Mouse (Mus musculus): ENCODE measurements at regions not wholly inside any gene's neighbourhood (a gene's known extent, or its start where the extent isn't known, plus 50 kb on each side); places are given as distances from the start of the nearest gene placed in this dataset.
A peak's percentile ranks its signal among the peaks of the same experiment; 100 is the strongest.

- Histone ChIP-seq H3K36me3 (ENCODE audit: control insufficient read depth, insufficient read depth, low read length) (no peaks in the 10 kb centered on the region), H3K4me2 (ENCODE audit: low read length) (no peak overlapping the region), H3K9ac (ENCODE audit: low read depth, low read length) (no peak overlapping the region), H3K27ac (ENCODE audit: low read length) (no peak overlapping the region), H3K9me3 (replicated peaks; ENCODE audit: control insufficient read depth, low read length, poor library complexity, severe bottlenecking) (no peaks in the 10 kb centered on the region), H3K4me3 (ENCODE audit: low read depth, low read length) (no peak overlapping the region), H3K4me1 (ENCODE audit: control insufficient read depth, insufficient read depth, low read length) (no peaks in the 10 kb centered on the region), H3K27me3 (ENCODE audit: control insufficient read depth, insufficient read depth, low read depth, low read length) (no peaks in the 10 kb centered on the region)
- ATAC-seq, result no peak
- 33% methylated on average over 5 of the region's 5 CpGs for WGBS
Observed at GRCm38 (mm10) chr6:133904501-133904900, 50.9 kb upstream of the Kap start.

- Histone ChIP-seq H3K9me3 (replicated peaks; ENCODE audit: control insufficient read depth, low read length, poor library complexity, severe bottlenecking) (no peaks in the 10 kb centered on the region), H3K27ac (ENCODE audit: low read length) (no peak overlapping the region), H3K4me2 (ENCODE audit: low read length) (no peak overlapping the region), H3K4me1 (ENCODE audit: control insufficient read depth, insufficient read depth, low read length) (no peaks in the 10 kb centered on the region), H3K27me3 (ENCODE audit: control insufficient read depth, insufficient read depth, low read depth, low read length) (no peaks in the 10 kb centered on the region), H3K9ac (ENCODE audit: low read depth, low read length) (no peak overlapping the region), H3K36me3 (ENCODE audit: control insufficient read depth, insufficient read depth, low read length) (no peaks in the 10 kb centered on the region), H3K4me3 (ENCODE audit: low read depth, low read length) (no peak overlapping the region)
- no peak for ATAC-seq
- 85% methylated on average over 7 of the region's 7 CpGs for WGBS
Observed at GRCm38 (mm10) chr6:133934667-133935066, 81.1 kb upstream of the Kap start.

DNA sequence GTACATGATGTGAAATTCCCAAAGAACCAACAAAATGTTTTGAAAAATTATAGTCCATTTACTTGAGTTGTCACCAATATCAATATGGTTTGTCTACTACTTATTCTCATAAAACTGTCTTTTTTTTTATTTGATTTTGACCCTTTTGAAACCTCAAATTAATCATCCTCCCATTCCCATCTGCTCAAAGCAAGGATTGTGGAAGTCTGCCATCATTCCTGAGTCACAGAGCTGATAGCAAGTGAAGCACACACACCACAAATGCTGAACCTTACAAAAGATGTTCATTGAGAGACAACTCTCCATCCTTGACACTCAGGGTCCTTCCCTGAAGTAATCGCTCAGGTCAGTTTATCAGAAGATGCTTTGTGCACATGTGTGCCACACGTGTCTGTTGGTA is 82.1 kb upstream of the Kap start:
- Histone ChIP-seq H3K36me3 (ENCODE audit: control insufficient read depth, insufficient read depth, low read length) (no peaks in the 10 kb centered on the region), H3K27ac (ENCODE audit: low read length) (no peak overlapping the region), H3K27me3 (ENCODE audit: control insufficient read depth, insufficient read depth, low read depth, low read length) (no peaks in the 10 kb centered on the region), H3K4me2 (ENCODE audit: low read length) (no peak overlapping the region), H3K4me3 (ENCODE audit: low read depth, low read length) (no peak overlapping the region), H3K9me3 (replicated peaks; ENCODE audit: control insufficient read depth, low read length, poor library complexity, severe bottlenecking) (no peaks in the 10 kb centered on the region), H3K4me1 (ENCODE audit: control insufficient read depth, insufficient read depth, low read length) (no peaks in the 10 kb centered on the region), H3K9ac (ENCODE audit: low read depth, low read length) (no peak overlapping the region)
- no peak for ATAC-seq
- WGBS, result 94% methylated on average over 2 of the region's 2 CpGs

GRCm38 (mm10) chr6:133959902-133960634 is 75.4 kb upstream of the Etv6 start:
- peak; percentile 56; the same call in 1 of the 2 replicates for ATAC-seq
- no peak overlapping the region for H3K9ac ChIP-seq (ENCODE audit: low read depth, low read length)
- WGBS, result 83% methylated on average over 11 of the region's 11 CpGs

DNA sequence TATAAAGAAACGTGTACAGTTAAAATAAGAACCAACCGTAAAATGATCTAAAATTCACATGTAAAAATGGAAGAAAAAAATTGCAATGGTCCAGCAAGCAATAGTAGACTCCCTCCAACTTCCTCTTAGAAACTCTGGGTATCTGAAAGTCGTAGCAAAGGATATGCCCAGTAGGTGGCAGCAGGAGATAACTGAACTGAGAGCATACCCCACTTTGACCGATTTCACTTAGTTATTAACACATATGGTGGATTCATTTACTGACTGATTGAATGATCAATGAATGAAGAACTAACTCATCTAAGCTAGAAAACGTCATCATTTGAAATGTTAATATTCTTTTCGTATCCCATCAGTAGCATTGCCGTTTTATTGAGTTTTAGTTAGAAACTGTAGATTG is 74.8 kb upstream of the Etv6 start:
- Histone ChIP-seq H3K36me3 (ENCODE audit: control insufficient read depth, insufficient read depth, low read length) (no peaks in the 10 kb centered on the region), H3K9me3 (replicated peaks; ENCODE audit: control insufficient read depth, low read length, poor library complexity, severe bottlenecking) (no peaks in the 10 kb centered on the region), H3K27ac (ENCODE audit: low read length) (no peak overlapping the region), H3K27me3 (ENCODE audit: control insufficient read depth, insufficient read depth, low read depth, low read length) (no peaks in the 10 kb centered on the region), H3K4me2 (ENCODE audit: low read length) (no peak overlapping the region), H3K9ac (ENCODE audit: low read depth, low read length) (no peak overlapping the region), H3K4me3 (ENCODE audit: low read depth, low read length) (no peak overlapping the region), H3K4me1 (ENCODE audit: control insufficient read depth, insufficient read depth, low read length) (no peaks in the 10 kb centered on the region)
- 27% methylated on average over 7 of the region's 7 CpGs for WGBS
- peak; percentile 84 for ATAC-seq

More at GRCm38 (mm10) chr6:133959902-133960634, 75.4 kb upstream of the Etv6 start:
- Histone ChIP-seq H3K27ac (ENCODE audit: low read length) (no peak overlapping the region), H3K4me2 (ENCODE audit: low read length) (no peak overlapping the region), H3K4me3 (ENCODE audit: low read depth, low read length) (no peak overlapping the region), H3K4me1 (ENCODE audit: control insufficient read depth, insufficient read depth, low read length) (no peaks in the 10 kb centered on the region), H3K27me3 (ENCODE audit: control insufficient read depth, insufficient read depth, low read depth, low read length) (no peaks in the 10 kb centered on the region), H3K36me3 (ENCODE audit: control insufficient read depth, insufficient read depth, low read length) (no peaks in the 10 kb centered on the region), H3K9me3 (replicated peaks; ENCODE audit: control insufficient read depth, low read length, poor library complexity, severe bottlenecking) (no peaks in the 10 kb centered on the region)

GRCm38 (mm10) chr6:133962641-133963040 is 72.9 kb upstream of the Etv6 start:
- WGBS, result 92% methylated on average over 5 of the region's 5 CpGs
- no peak overlapping the region for H3K4me2 ChIP-seq (ENCODE audit: low read length)
- H3K36me3 ChIP-seq (ENCODE audit: control insufficient read depth, insufficient read depth, low read length), result no peaks in the 10 kb centered on the region
- ATAC-seq, result no peak
- no peak overlapping the region for H3K4me3 ChIP-seq (ENCODE audit: low read depth, low read length)
- no peak overlapping the region for H3K27ac ChIP-seq (ENCODE audit: low read length)
- H3K27me3 ChIP-seq (ENCODE audit: control insufficient read depth, insufficient read depth, low read depth, low read length), result no peaks in the 10 kb centered on the region
- H3K4me1 ChIP-seq (ENCODE audit: control insufficient read depth, insufficient read depth, low read length), result no peaks in the 10 kb centered on the region
- H3K9ac ChIP-seq (ENCODE audit: low read depth, low read length), result no peak overlapping the region
- no peaks in the 10 kb centered on the region for H3K9me3 ChIP-seq (replicated peaks; ENCODE audit: control insufficient read depth, low read length, poor library complexity, severe bottlenecking)

GRCm38 (mm10) chr6:133963264-133963663 is 72.2 kb upstream of the Etv6 start:
- Histone ChIP-seq H3K9me3 (replicated peaks; ENCODE audit: control insufficient read depth, low read length, poor library complexity, severe bottlenecking) (no peaks in the 10 kb centered on the region), H3K36me3 (ENCODE audit: control insufficient read depth, insufficient read depth, low read length) (no peaks in the 10 kb centered on the region), H3K4me2 (ENCODE audit: low read length) (no peak overlapping the region), H3K27me3 (ENCODE audit: control insufficient read depth, insufficient read depth, low read depth, low read length) (no peaks in the 10 kb centered on the region), H3K4me3 (ENCODE audit: low read depth, low read length) (no peak overlapping the region), H3K9ac (ENCODE audit: low read depth, low read length) (no peak overlapping the region), H3K4me1 (ENCODE audit: control insufficient read depth, insufficient read depth, low read length) (no peaks in the 10 kb centered on the region), H3K27ac (ENCODE audit: low read length) (no peak overlapping the region)
- no peak for ATAC-seq
- WGBS, result 80% methylated on average over 6 of the region's 6 CpGs

DNA sequence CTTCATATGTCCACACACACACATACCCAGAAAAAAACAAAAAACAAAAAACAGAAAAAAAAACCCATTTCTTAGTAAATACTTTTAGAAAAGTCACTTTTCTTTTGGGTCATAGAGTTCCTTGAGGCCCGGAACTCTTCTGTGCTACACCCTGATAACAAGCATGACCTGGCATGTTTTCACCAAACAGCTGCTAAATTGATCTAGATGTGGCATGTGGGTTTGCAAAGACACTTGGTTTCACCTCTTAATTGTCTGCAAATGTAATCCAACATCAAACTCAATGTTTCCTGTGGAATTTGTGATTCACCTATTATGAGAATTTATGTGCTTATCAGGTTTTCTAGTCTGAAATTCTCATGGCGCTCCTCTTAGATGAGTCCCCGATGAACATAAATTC is 68.2 kb upstream of the Etv6 start:
- Histone ChIP-seq H3K27me3 (ENCODE audit: control insufficient read depth, insufficient read depth, low read depth, low read length) (no peaks in the 10 kb centered on the region), H3K4me2 (ENCODE audit: low read length) (no peak overlapping the region), H3K4me3 (ENCODE audit: low read depth, low read length) (no peak overlapping the region), H3K4me1 (ENCODE audit: control insufficient read depth, insufficient read depth, low read length) (no peaks in the 10 kb centered on the region), H3K27ac (ENCODE audit: low read length) (no peak overlapping the region), H3K9ac (ENCODE audit: low read depth, low read length) (no peak overlapping the region), H3K36me3 (ENCODE audit: control insufficient read depth, insufficient read depth, low read length) (no peaks in the 10 kb centered on the region), H3K9me3 (replicated peaks; ENCODE audit: control insufficient read depth, low read length, poor library complexity, severe bottlenecking) (no peaks in the 10 kb centered on the region)
- ATAC-seq, result no peak
- WGBS, result 91% methylated on average over 3 of the region's 3 CpGs

DNA sequence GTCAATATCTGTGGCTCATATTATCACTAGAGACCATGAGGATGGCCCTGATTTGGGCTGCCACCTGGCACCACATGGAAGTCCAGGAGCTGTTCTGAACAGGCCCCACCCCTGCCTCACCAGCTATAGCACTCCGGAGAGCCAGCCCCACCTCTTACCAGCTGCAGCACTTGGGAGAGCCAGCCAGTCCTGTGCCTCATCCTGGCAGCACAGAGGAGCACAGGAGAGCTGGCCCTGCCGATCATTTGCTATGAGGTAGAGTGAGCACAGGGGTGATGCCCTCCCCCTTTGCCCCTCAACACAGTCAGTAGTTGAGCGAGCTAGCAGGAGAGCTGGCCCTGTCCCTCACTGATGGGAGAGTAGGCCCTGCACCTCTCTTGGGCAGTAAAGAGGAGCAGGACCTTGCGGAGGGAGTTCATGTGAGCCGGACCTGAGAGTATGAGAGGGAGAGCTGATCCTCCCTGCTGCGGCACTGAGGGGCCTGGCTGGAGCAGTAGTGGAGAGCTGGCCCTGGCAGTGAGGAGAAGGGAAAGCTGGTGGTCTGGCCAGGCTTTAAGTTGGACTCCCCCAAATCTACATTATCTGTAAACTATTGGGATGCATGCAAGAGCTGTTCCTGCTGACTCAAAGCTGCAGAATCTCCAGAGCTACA is 63.3 kb upstream of the Etv6 start:
- Histone ChIP-seq H3K9ac (ENCODE audit: low read depth, low read length) (no peak overlapping the region), H3K36me3 (ENCODE audit: control insufficient read depth, insufficient read depth, low read length) (no peaks in the 10 kb centered on the region), H3K4me2 (ENCODE audit: low read length) (no peak overlapping the region), H3K27ac (ENCODE audit: low read length) (no peak overlapping the region), H3K4me3 (ENCODE audit: low read depth, low read length) (no peak overlapping the region), H3K4me1 (ENCODE audit: control insufficient read depth, insufficient read depth, low read length) (no peaks in the 10 kb centered on the region), H3K9me3 (replicated peaks; ENCODE audit: control insufficient read depth, low read length, poor library complexity, severe bottlenecking) (no peaks in the 10 kb centered on the region), H3K27me3 (ENCODE audit: control insufficient read depth, insufficient read depth, low read depth, low read length) (no peaks in the 10 kb centered on the region)
- WGBS, result 81% methylated on average over 6 of the region's 6 CpGs
- no peak for ATAC-seq

Data from midbrain, embryonic 16.5 days (tissue).